Mouse (Mus musculus): ENCODE data around the gene Bex2. TPM values are rescaled to one million over a fixed set of nuclear protein-coding genes. Genes with fewer than 3 reads are reported as not detected.

The Bex2 gene
- 2.3 TPM for polyA plus RNA-seq (2014; fragmentation: Illumina TruSeq; extraction: RNeasy Lipid Tissue Mini Kit (QIAGEN cat#74804); ENCODE audit: low read depth, low replicate concordance)

DNA sequence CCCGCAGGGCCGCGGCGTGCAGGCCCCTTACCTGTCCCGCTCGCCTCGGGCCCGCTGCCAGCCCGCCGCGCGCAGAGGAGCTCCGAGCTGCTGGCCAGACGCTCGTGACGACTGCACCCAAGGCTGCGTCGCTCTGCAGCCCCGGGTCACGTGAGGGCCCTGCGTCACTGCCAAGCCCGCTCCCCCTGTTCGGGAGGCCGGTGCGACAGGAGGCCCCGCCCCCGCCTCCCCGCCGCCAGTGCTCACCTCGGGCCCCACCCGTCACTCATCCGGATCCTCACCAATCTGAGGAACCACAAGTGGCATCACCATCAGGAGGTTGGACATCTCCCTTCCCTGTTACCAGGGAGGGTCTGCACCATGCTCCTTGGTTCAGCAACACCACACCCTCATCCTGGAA, at the start of gene Bex2:
Bex2 (minus strand) TSS at position 217 of the 400 bp plus-strand sequence.

DNA sequence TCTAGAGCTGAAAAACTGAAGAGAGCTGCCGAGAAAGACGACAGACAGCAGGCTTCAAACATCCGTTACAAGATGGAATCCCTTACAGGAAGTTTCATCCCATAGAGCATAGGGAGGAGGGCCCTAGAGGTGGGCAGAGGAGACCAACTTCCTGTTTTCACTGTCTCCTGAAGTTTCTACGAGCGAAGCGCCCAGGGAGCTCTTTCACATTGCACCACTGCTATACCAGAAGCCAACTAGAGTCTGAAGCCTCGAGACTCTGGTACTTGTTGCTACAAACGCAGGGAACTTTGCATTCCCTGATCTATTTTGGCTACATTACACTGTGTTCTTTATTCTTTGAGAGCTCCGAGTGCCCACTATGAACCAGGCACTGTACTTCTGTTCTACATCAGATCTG, 17.1 kb upstream of the Bex2 start, which contains the start of gene Nxf3:
Nxf3 (minus strand) TSS at position 101 of the 400 bp plus-strand sequence.

DNA sequence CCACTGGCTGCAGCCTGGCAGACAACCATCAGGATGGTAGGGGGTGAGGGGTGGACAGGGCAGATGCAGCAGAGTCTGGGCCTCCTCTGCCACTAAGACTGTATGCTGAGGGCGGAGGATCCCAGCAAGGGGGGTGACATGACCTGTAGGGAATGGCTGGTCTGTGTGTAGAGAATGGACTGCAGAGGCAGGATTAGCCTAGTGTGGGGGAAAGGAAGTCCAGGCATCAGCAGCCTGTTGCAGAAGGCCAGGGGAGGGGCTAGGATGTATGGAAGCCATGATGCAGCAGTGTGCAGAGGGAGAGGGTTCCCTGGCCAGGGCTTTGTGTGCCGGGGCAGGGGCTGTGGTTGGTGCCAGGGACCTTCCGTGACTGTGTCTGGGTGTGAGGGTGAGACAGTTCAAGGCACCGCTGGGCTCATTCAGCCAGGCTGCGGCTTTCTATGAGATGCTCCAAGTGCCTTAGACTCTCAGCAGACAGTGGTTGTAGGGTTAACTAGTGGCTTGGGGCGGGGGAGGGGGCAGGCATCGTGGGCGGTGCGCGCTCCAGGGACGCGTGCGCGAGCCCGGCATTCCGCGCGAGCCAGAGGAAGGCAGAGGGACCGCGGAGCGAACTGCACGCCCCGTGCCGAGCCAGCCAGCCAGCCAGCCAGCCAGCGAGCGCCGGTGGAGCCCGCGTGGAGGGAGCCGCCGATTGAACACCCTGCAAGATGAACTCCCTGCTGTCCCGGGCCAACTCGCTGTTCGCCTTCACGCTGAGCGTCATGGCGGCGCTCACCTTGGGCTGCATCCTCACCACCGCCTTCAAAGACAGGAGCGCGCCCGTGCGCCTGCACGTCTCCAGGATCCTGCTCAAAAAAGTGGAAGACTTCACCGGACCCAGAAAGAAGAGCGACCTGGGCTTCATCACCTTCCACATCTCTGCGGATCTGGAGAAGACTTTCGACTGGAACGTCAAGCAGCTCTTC, 35.0 kb downstream of the Bex2 start, which contains the start of gene Arxes1:
Arxes1 (plus strand) TSS at position 569 of the 965 bp plus-strand sequence.

Other genes with a start within 250 kb of the Bex2 start
- 27.8 TPM for gene Gprasp2, start 229.2 kb downstream of the Bex2 start, polyA plus RNA-seq (2014; fragmentation: Illumina TruSeq; extraction: RNeasy Lipid Tissue Mini Kit (QIAGEN cat#74804); ENCODE audit: low read depth, low replicate concordance)
- gene Arxes2, start 74.4 kb downstream of the Bex2 start, polyA plus RNA-seq (2014; fragmentation: Illumina TruSeq; extraction: RNeasy Lipid Tissue Mini Kit (QIAGEN cat#74804); ENCODE audit: low read depth, low replicate concordance): 24.8 TPM
- gene Arxes1, start 34.9 kb downstream of the Bex2 start, polyA plus RNA-seq (2014; fragmentation: Illumina TruSeq; extraction: RNeasy Lipid Tissue Mini Kit (QIAGEN cat#74804); ENCODE audit: low read depth, low replicate concordance): 1.3 TPM
- gene Nxf3, start 17.0 kb upstream of the Bex2 start, polyA plus RNA-seq (2014; fragmentation: Illumina TruSeq; extraction: RNeasy Lipid Tissue Mini Kit (QIAGEN cat#74804); ENCODE audit: low read depth, low replicate concordance): 151 TPM
- 69.4 TPM for gene Bex4, start 70.8 kb upstream of the Bex2 start, polyA plus RNA-seq (2014; fragmentation: Illumina TruSeq; extraction: RNeasy Lipid Tissue Mini Kit (QIAGEN cat#74804); ENCODE audit: low read depth, low replicate concordance)
- gene Tceal8, start 104.1 kb upstream of the Bex2 start, polyA plus RNA-seq (2014; fragmentation: Illumina TruSeq; extraction: RNeasy Lipid Tissue Mini Kit (QIAGEN cat#74804); ENCODE audit: low read depth, low replicate concordance): 39.1 TPM
- gene Tceal5, start 135.6 kb upstream of the Bex2 start, polyA plus RNA-seq (2014; fragmentation: Illumina TruSeq; extraction: RNeasy Lipid Tissue Mini Kit (QIAGEN cat#74804); ENCODE audit: low read depth, low replicate concordance): not detected
- not detected for gene Tceal7, start 146.5 kb upstream of the Bex2 start, polyA plus RNA-seq (2014; fragmentation: Illumina TruSeq; extraction: RNeasy Lipid Tissue Mini Kit (QIAGEN cat#74804); ENCODE audit: low read depth, low replicate concordance)
- gene Bex1, start 147.3 kb upstream of the Bex2 start, polyA plus RNA-seq (2014; fragmentation: Illumina TruSeq; extraction: RNeasy Lipid Tissue Mini Kit (QIAGEN cat#74804); ENCODE audit: low read depth, low replicate concordance): 1.3 TPM
- gene Tceal9, start 176.8 kb upstream of the Bex2 start, polyA plus RNA-seq (2014; fragmentation: Illumina TruSeq; extraction: RNeasy Lipid Tissue Mini Kit (QIAGEN cat#74804); ENCODE audit: low read depth, low replicate concordance): 97.0 TPM
- 8.1 TPM for gene Bex3, start 202.0 kb upstream of the Bex2 start, polyA plus RNA-seq (2014; fragmentation: Illumina TruSeq; extraction: RNeasy Lipid Tissue Mini Kit (QIAGEN cat#74804); ENCODE audit: low read depth, low replicate concordance)